Mouse (Mus musculus): ENCODE measurements around the gene Mfsd6. TPM values are rescaled to one million over a fixed set of nuclear protein-coding genes. Genes with fewer than 3 reads are reported as not detected.

Mfsd6 gene
- total and polyA plus RNA-seq, 3 experiments, result 10.3 to 20.1 (median 18.9) TPM

DNA sequence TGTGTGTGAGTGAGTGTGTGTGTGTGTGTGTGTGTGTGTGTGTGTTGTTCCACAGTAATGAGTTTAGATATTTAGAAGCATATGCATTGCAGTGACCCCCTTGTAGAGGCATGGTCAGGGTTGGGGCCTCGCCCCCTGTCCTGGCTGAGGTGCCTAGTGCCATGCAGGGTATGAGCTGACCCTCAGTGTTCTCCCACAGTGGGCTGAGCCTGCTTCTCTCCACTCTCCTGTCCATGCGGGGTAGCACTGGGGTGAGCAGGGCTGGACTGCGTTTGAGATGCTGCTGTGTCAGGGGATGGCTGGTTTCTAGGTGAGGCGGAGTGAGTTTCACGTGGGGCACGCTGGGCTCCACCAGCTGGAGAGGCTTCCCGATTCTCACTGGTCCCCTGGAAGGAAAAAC, 69.1 kb downstream of the Mfsd6 start:
- 91% methylated on average over 7 of the region's 7 CpGs for WGBS
- intact Hi-C loops (cut with DNase I), result no loop called here
- H3K4me3 ChIP-seq, result no peak overlapping the region

DNA sequence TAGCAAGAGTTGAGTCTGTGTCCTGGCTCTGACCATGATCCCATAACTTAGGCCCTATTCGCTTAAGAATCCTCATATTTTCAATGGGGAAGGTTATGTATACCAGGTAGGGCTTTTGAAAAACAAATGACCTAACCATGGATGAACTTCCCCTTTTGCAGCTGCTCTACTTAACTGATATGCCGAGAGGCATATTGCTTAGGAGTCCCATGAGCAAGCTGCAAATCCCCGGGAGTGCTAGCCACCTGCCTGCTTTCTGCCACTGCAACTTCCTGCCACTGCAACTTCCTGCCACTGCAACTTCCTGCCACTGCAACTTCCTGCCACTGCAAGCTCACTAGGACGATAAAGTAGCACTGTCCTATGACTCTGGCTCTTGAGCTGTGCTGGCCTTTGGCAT, 72.1 kb downstream of the Mfsd6 start:
- no peaks in the 10 kb centered on the region for H3K79me2 ChIP-seq (replicated peaks; ENCODE audit: control insufficient read depth, insufficient read depth, low read length)
- DNase-seq, result peak in 1 of 2 experiments; percentile 15
- no peaks in the 10 kb centered on the region; the same call in 1 of the 2 replicates for H3K4me1 ChIP-seq (ENCODE audit: control insufficient read depth, insufficient read depth, low read length)
- no peak overlapping the region for H3K9ac ChIP-seq (ENCODE audit: low read depth, low read length)
- intact Hi-C loops (cut with DNase I), result no loop called here
- no peak for TF ChIP-seq CTCF (IDR thresholded peaks at IDR 0.05)
- no peak for TF ChIP-seq POLR2A (IDR thresholded peaks at IDR 0.05; ENCODE audit: insufficient read depth, low read depth, low read length)
- no peak for TF ChIP-seq EP300 (IDR thresholded peaks at IDR 0.05; ENCODE audit: insufficient read depth, low read depth, low read length)
- peaks cover 2% of the 10 kb centered on the region; the same call in 1 of the 2 replicates for H3K36me3 ChIP-seq (ENCODE audit: control insufficient read depth, insufficient read depth, low read length)
- H3K4me3 ChIP-seq, result no peak overlapping the region
- no peak overlapping the region for H3K27ac ChIP-seq
- H3K27me3 ChIP-seq (ENCODE audit: control insufficient read depth, insufficient read depth, low read length), result no peaks in the 10 kb centered on the region
- 52% methylated on average over 4 of the region's 4 CpGs for WGBS

More for the DNA sequence above, 69.1 kb downstream of the Mfsd6 start:
- Histone ChIP-seq H3K4me1 (ENCODE audit: control insufficient read depth, insufficient read depth, low read length) (no peaks in the 10 kb centered on the region), H3K27ac (no peak overlapping the region), H3K27me3 (ENCODE audit: control insufficient read depth, insufficient read depth, low read length) (no peaks in the 10 kb centered on the region), H3K36me3 (ENCODE audit: control insufficient read depth, insufficient read depth, low read length) (peaks cover under 1% of the 10 kb centered on the region; the same call in 1 of the 2 replicates), H3K79me2 (replicated peaks; ENCODE audit: control insufficient read depth, insufficient read depth, low read length) (no peaks in the 10 kb centered on the region), H3K9ac (ENCODE audit: low read depth, low read length) (no peak overlapping the region)
- DNase-seq, result no peak
- no peak for TF ChIP-seq CTCF (IDR thresholded peaks at IDR 0.05)
- TF ChIP-seq EP300 (IDR thresholded peaks at IDR 0.05; ENCODE audit: insufficient read depth, low read depth, low read length), result no peak
- no peak for TF ChIP-seq POLR2A (IDR thresholded peaks at IDR 0.05; ENCODE audit: insufficient read depth, low read depth, low read length)

DNA sequence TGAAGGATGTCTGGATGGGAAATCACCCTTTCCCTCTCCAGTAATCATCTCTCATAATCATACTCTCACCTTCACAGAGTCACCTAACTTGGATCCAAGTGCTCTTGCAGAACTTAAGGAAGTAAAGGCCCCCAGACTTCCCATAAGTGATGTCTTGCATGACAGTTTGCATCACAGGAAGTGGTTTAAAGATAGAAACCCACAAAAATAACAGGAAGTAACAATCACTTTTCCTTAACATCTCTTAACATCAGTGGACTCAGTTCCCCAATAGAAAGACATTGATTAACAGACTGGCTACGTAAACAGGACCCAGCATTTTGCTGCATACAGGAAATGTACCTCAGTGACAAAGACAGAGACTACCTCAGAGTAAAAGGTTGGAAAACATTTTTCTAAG, 73.9 kb downstream of the Mfsd6 start:
- intact Hi-C loops (cut with DNase I), result no loop called here
- H3K27ac ChIP-seq, result peak overlapping the region; percentile 19; the same call in 1 of the 2 replicates
- DNase-seq, result no peak

GRCm38 (mm10) chr1:52652601-52653253, 74.5 kb downstream of the Mfsd6 start:
- TF ChIP-seq CTCF (IDR thresholded peaks at IDR 0.05) (no peak), EP300 (IDR thresholded peaks at IDR 0.05; ENCODE audit: insufficient read depth, low read depth, low read length) (no peak), POLR2A (IDR thresholded peaks at IDR 0.05; ENCODE audit: insufficient read depth, low read depth, low read length) (no peak)
- intact Hi-C loops (cut with DNase I), result no loop called here
- H3K27me3 ChIP-seq (ENCODE audit: control insufficient read depth, insufficient read depth, low read length), result no peaks in the 10 kb centered on the region
- no peak overlapping the region for H3K27ac ChIP-seq
- H3K4me1 ChIP-seq (ENCODE audit: control insufficient read depth, insufficient read depth, low read length), result no peaks in the 10 kb centered on the region; the same call in 1 of the 2 replicates
- no peaks in the 10 kb centered on the region for H3K79me2 ChIP-seq (replicated peaks; ENCODE audit: control insufficient read depth, insufficient read depth, low read length)
- H3K4me3 ChIP-seq, result no peak overlapping the region
- H3K9ac ChIP-seq (ENCODE audit: low read depth, low read length), result no peak overlapping the region
- no peak for DNase-seq
- peaks cover 2% of the 10 kb centered on the region; the same call in 1 of the 2 replicates for H3K36me3 ChIP-seq (ENCODE audit: control insufficient read depth, insufficient read depth, low read length)
- WGBS, result 41% methylated on average over 3 of the region's 3 CpGs

More for the DNA sequence above, 73.9 kb downstream of the Mfsd6 start:
- Histone ChIP-seq H3K9ac (ENCODE audit: low read depth, low read length) (no peak overlapping the region), H3K36me3 (ENCODE audit: control insufficient read depth, insufficient read depth, low read length) (peaks cover 2% of the 10 kb centered on the region; the same call in 1 of the 2 replicates), H3K79me2 (replicated peaks; ENCODE audit: control insufficient read depth, insufficient read depth, low read length) (no peaks in the 10 kb centered on the region), H3K27me3 (ENCODE audit: control insufficient read depth, insufficient read depth, low read length) (no peaks in the 10 kb centered on the region), H3K4me3 (no peak overlapping the region), H3K4me1 (ENCODE audit: control insufficient read depth, insufficient read depth, low read length) (no peaks in the 10 kb centered on the region; the same call in 1 of the 2 replicates)
- TF ChIP-seq POLR2A (IDR thresholded peaks at IDR 0.05; ENCODE audit: insufficient read depth, low read depth, low read length), result no peak
- no peak for TF ChIP-seq CTCF (IDR thresholded peaks at IDR 0.05)
- TF ChIP-seq EP300 (IDR thresholded peaks at IDR 0.05; ENCODE audit: insufficient read depth, low read depth, low read length), result no peak
- WGBS, result 45% methylated on average over 1 of the region's 1 CpGs

GRCm38 (mm10) chr1:52650066-52650465, 77.2 kb downstream of the Mfsd6 start:
- Histone ChIP-seq H3K79me2 (replicated peaks; ENCODE audit: control insufficient read depth, insufficient read depth, low read length) (no peaks in the 10 kb centered on the region), H3K4me3 (no peak overlapping the region), H3K27ac (no peak overlapping the region), H3K36me3 (ENCODE audit: control insufficient read depth, insufficient read depth, low read length) (peaks cover 2% of the 10 kb centered on the region; the same call in 1 of the 2 replicates), H3K4me1 (ENCODE audit: control insufficient read depth, insufficient read depth, low read length) (no peaks in the 10 kb centered on the region; the same call in 1 of the 2 replicates), H3K27me3 (ENCODE audit: control insufficient read depth, insufficient read depth, low read length) (no peaks in the 10 kb centered on the region), H3K9ac (ENCODE audit: low read depth, low read length) (no peak overlapping the region)
- TF ChIP-seq POLR2A (IDR thresholded peaks at IDR 0.05; ENCODE audit: insufficient read depth, low read depth, low read length), result no peak
- no peak for TF ChIP-seq EP300 (IDR thresholded peaks at IDR 0.05; ENCODE audit: insufficient read depth, low read depth, low read length)
- no peak for TF ChIP-seq CTCF (IDR thresholded peaks at IDR 0.05)
- intact Hi-C loops (cut with DNase I), result no loop called here
- DNase-seq, result no peak
- 86% methylated on average over 5 of the region's 5 CpGs for WGBS
